Mouse (Mus musculus) induced T-regulatory cell, adult 2 months (primary cell): Measurements from ENCODE around the gene Gm4792.

Experiments used
- DNase-seq: peaks from one replicate; pipeline ENCODE4 v3.0.0-alpha.2; 2012; ENCODE audit warnings: low read depth

The Gm4792 gene

DNA sequence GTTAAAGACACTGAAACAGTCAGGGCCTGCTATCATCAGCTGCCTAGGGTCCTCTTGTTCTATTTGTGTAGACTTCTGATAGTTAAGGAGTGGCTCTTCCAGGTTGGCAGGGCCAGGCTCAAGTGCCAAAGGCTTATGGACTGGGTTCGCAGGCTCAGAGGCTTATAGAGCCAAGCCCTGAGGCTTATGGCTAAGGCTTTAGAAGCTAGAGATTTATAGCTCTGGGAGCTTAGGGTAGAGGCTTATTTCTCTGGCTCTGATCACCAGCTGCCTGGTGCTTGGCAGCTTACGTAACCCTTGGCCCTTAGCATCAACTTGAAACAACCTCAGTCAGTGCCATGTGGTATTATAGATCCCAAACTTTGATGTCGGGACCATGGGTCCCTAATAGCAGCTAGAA is at the start of gene Gm4792:
Gm4792 (minus strand) TSS at position 233 of the 400 bp plus-strand sequence.
- no peak for DNase-seq

DNA sequence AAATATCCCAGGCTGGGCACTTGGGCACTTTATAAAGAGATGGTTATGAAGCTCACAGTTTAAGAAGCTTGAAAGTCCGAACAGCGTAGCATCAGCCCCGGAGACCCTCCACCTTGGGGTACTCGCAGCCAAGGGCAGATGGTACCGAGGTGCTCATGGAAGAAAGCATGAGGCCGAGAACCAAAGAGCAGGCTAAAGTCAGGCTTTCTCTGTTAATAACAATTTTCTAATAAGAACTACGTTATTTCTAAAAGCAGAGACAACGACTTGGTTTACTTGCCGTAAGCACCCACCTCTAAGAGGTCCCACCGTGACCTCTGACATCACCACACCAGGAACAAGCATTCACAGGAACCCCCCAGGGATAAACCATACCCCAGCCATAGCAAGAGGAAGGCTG is 49.5 kb upstream of the Gm4792 start:
- no peak for DNase-seq

DNA sequence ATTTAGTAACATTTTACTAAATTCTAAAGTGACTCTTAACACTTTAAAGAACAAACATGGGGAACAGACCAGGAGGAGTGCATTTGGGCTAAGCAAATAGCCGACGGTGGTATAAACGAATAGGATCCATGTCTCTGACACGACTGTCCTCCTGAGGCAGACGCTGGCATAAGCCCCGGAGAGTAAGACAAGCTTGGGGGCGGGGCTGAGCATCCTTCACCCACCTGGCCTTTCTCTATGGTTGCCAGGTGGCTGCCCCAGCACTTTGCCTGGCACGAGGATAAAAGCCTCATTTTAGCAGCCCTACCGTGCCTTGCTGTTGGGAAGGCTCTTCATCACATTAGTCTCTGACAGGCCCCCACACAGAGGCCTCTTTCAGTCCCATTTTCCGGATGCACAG is 48.8 kb upstream of the Gm4792 start:
- no peak for DNase-seq

DNA sequence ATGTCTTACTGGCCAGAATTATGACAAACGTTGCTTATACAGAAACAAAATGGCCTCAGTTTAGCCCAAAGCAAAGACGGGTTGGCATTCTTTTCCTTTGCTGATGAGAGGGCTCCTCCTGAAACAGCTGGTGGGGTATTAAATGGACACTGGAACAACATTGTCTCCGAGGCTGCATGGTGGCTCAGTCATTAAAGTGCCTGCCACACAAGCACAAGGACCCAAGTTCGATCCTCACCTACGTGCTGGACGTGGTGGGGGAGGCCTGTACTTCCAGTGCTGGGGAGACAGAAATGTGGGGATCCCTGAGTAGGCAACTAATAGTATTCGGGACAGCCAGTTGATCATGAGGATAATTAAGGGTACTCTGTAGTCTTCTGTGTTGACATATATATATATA is 48.1 kb upstream of the Gm4792 start:
- no peak for DNase-seq

DNA sequence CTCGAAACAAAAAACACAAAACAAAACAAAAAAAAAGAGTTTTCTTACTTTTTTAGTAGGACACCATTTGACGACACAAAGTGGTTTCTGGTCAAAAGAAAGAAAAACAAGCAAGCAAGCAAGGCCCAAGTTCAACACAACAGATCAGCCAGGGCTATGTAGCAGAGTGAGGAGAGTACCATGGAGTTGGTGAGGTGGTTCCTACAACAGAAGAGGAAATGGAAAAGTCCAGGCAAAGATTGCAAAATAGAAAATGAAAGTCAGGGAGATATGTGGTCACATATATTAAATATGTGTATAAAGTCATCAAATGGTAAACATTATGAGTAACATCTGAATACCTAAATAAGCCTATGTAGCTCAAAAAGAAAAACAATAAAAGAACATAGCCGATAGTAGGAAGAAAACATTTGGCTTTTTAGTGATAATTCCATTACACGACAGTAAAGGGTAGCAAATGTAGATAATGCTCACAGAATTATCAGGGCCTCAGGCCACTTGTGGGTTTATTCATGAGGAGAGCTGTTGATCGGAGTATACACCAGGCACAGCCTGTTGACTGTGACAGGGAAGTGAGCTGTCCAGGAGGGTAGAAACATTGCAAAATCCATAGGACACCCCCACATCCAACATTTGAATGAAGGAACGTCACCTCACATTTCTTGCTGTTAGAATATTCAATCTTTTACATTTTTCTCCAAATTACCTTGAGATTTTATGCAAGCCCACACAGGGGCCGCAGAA is 47.2 kb upstream of the Gm4792 start:
- no peak for DNase-seq

DNA sequence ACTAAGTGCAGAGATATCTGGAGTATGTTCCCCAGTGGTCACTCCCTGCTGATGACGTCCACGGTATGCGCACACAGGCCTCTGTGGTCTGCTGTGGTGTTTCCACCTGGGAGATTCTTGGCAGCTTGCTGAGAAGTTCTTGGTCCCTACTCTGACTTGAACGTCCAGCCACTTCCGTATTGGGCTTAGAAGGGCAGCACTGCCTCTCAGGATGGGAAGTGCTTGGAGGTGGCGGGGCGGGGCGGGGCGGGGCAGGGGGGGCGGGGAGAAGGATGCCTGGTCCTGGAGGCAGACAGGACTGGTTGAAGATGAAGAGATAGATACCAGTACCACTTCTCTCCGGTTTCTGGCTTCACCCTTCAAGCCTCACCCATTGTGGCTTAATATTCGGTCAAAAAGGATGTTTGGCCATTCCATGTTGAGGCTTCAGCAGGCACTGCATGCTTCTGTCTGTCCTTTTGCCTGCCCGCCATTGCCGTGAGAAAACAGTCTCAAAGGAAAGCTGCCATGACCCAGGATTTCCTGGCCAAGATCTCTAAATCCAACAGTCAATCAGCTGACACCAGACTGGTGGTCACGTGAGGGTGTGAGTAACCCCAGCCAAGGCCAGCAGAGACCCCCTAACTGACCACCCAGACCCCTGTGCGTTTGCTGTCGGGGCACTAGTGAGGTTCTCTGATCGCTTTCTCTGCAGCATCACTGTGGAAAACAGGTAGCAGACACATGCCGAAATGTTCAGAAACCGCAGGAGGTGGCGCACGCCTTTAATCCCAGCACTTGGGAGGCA is 46.3 kb upstream of the Gm4792 start:
- no peak for DNase-seq

DNA sequence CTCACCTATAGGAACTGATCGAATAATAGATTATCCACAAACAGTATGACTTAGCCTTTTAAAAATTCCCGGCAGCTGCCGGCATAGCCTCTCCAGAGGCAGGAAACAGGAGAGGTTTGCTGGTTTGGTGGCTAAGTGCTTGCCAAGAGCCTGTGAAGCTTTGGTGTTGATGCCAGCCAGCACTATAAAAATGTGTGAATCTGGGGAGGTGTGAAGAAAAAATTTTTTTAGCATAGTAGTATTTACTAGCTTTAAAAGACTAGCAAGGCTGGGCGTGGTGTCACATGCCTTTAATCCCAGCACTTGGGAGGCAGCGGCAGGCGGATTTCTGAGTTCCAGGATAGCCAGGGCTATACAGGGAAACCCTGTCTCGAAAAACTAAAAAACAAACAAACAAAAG is 45.1 kb upstream of the Gm4792 start:
- no peak for DNase-seq

DNA sequence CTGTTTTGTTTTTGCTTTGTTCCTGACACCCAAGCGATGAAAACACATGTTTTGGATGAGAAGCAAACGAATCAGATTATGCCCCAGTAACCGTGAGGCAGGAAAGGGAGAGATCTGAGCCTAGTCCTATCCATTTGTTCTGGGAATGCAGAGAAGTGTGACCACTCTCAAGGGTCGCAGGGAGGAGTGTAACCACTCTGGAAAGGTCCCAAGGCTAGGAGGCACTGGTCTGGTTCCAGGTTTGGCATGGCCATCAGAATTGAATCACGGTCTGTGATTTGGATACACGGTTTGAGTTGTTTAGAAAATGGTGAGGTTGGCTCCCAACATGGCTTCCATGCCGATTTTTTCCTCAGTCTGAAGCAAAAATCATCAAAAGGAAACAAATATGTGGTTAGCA is 43.8 kb upstream of the Gm4792 start:
- no peak for DNase-seq

DNA sequence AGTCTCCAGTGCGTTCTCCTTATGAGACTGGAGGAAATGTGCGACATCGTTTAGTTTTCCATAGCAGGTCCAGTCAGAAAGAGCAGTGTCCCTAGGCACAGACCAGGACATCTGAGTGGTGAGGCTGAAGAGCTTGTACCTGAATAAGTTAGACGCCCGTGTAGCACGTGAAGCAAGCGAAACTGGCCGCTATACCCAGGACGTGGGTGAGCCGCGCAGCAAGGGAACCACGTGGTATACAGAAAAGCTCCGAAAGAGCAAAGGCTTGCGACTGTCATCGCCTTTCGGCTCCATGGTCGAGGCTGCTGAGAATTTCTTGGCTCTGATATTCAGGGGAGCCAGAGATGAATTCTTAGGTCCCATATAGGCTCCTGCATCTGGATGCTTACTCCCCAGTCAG is 43.0 kb upstream of the Gm4792 start:
- no peak for DNase-seq

DNA sequence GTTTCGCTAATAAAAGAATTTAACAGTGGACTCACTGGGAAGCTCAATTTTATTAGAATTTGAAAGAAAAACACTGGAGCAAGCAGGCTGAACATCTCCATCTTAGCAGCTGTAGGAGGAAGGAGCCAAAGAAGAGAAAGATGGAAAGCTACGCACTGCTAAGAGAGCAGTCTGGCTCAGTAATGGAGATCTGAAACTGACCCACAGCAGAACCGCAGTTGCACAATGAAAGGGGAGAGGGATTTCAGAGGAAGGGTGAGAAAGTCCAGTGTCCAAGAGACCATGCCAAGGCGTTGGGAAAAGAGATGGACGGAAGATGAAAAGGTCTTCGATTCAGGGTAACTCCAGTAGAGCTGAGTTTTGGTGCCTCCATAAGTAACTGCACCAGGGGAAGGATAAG is 37.6 kb upstream of the Gm4792 start:
- no peak for DNase-seq

DNA sequence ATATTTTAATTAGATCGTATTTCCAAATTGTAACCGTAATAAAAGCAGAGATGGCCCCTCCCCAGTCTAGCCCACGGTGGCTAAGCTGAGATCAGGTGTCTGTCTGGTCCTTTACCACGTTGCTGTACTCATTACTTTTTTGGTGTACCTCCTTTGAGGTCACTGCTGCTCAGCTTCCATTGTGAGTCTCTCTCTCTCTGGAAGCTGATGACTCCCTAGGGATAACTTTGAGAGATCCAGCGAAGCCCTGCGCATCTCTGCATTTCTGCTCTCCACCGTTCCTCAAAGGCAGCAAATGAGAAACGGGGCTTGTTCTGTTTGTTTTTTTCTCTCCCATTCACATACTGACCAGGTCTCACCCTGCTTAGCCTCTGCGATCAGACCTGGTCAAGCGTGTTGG is 36.5 kb upstream of the Gm4792 start:
- no peak for DNase-seq

DNA sequence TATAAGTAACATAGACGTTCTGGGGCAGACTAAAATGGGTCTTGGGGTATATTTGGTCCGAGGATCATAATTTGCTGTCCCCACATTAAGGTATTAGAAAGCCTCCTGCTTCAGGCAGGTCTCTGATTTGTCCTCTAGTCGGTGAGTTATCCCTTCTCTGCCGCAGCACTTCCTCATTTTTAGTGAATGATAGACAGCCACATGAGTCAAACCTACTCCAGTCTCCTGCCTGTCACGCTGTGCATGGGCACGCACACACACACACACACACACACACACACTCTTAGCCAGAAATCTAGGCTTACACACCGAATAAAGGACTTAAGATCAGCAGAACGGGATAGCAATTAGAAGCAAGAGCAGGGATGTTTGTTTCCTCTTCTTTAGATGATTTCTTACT is 34.8 kb upstream of the Gm4792 start:
- no peak for DNase-seq

DNA sequence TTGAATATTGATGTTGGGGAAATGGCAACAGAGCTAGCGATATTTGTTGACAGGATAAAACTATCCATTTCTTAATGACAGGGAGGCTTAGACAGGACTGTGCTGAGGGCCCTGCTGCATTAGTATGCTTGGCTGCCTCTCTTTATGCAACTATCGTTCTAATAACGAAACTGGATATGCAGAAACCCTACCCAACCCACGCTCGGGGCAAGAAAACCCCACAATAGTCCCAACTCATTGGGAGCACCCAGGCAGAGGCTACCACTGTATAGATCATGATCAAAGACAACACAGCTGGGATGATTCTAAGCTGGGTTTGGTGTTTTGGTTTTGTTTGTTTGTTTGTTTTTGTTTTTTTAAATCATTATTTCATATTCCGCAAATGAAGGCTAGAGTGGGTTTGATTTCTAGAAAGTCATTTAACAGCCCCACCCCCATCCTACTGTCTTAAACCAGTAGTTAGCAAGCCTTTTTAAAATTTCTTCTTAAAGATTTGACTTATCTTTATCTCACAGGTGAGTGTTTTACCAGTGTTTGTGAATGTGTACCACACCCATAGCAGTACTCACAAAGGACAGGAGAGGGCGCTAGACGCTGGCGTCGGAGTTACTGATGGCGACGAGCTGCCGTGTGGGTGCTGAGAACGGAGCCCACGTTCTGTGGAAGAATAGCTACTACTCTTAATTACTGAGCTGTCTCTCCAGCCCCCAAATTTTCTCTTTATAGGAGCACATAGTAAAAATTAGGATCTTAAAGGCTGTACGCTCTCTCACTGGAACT is 34.0 kb upstream of the Gm4792 start:
- DNase-seq: peak; percentile 14

DNA sequence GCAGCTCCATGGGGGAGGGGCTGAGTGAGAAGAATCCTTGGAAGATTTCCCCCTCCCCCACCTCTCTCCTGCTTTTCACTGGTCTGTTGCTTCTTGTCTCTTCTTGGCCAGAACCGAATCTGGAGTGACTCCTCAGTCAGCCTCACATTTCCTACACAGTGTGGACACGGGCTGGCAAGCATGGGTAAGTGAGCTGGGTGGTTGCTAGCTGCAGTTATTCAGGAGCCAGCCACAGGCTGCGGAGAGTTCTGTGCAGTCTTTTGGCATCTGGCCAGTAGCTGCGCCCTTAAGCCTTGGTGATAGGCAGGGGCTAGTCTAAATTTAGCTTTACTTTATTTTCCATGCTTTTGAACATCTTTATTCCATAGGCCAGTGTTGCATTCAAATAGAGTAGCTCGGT is 31.5 kb upstream of the Gm4792 start:
- no peak for DNase-seq

DNA sequence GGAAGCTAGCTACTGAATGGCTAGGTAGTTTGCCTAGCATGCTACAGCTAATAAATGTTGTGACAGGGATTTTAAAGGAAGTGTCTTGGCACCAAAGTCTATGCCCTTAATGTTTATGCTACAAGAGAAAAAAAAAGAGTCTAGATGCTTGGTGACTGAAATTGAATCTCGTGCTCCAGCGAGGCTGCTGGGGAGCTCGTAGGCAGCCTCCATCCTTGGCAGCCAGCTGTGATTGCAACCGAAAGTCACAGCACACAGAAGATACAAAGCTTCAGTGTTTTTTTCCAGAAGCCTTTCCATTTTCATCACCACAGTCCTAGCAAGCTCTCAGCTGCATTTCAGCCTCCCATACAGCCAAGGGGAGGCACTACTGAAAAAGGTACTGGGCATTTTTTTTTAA is 20.1 kb upstream of the Gm4792 start:
- DNase-seq: no peak

DNA sequence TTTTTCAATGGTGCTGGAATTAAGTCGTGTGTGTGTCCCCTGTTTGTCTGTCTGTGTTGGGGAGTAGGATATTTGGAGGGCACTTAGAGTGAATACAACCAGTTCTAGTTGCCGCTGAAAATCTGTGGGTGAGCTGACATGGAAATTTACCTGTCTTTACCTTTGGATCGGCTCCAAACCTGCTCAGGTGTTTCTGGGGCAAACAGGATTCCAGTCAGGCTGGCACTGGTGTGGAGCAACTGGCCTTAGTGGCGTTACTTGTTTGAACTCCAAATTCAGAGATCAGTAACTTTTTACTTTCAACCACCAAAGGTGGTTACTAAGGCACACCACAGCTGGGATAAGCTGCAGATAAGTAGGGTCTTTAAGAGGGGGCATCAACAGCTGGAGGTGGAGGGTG is 14.6 kb upstream of the Gm4792 start:
- no peak for DNase-seq

DNA sequence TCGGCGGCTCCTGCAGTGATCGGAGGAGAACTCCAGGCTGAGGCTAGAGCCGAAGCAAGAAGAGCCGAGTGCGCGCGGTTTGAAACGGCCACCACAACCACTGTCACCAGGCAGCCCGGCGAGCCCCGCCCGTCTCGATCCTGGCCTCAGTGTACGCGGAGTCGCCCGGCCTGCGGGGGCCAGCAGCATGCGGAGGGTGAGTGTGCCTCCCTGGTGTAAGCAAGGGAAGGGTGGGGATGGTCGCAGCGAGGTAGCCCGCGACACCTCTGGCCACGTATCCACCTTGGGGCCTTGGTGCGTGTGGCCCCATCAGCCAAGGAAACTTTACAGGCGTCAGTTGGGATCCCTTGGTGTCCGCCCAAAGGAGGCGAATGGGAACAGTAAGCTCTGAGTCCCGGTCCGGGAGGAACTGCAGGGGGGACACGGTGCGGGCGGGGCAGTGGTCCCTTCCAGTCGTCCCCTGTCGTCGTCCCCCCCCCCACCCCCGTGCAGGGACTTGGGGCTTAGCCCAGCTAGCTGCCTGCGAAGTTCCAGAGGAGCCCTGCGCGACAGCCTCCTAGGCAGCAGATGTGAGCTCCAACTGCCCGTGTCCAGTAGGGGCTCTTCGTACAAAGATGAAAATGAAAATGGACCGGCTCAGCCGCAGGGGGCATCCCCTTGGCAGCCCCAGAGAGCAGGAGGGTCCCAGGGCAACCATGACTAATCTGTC is 13.7 kb upstream of the Gm4792 start:
- DNase-seq: no peak

DNA sequence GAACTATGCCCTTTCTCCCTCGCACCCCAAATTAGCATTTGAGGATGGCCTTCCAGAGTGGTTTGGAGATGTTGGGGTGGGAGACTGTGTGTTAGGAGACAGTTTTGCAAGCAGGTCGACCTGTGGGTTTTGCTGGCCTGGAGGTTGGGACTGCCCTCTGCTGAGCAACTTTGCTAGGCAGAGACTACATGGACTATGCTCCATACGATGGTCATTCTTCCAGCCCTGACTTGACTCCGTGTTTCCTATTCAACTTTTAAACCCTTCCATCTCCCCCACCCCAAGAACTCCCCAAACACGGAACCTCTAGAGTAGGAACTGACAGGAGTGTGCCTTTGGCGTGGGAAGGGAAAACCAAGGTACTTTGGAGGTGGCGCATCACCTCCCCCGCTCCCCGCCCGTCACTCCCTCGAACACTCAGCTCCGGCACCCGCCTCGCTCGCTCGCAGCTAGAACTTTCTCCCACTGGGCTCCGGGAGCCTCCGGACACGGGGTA is 13.1 kb upstream of the Gm4792 start, which contains the start of gene Tmcc3:
Tmcc3 (plus strand) TSS at position 439 of the 496 bp plus-strand sequence.
- no peak for DNase-seq

DNA sequence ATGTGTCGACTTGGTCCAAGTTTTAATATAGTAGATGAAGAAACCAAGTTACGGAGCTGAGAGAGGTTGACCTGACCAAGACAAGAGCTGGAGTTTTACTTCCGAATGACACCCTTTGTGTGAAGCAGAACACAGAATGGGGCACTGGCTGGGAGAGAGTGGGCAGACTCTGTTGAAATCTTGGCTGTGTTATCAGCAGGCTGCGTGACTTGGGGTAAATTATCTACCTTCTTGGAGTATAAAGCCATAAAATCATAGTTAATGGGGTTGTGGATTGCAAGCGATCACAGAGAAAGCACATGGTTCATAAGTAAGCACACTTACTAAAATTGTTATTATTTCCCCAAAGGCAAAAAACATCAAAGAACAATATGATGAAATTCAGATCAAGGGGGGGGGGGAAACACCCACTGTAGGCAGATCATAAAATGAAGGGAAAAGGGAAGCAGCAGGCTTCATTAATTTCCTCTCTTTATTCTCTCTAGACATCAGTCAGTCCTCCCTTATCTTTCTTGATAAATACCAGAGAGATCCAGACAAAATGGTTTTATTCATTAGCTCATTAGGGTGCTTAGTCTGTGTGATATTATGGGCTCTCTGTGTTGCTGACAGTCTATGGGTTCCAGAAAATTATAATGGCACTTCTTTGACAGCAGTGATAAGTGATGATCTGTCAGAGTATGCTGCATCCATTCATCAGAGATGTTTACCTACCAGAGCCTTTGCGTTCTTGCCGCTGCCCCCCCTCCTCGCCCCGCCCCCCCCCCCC is 12.2 kb upstream of the Gm4792 start:
- DNase-seq: no peak

DNA sequence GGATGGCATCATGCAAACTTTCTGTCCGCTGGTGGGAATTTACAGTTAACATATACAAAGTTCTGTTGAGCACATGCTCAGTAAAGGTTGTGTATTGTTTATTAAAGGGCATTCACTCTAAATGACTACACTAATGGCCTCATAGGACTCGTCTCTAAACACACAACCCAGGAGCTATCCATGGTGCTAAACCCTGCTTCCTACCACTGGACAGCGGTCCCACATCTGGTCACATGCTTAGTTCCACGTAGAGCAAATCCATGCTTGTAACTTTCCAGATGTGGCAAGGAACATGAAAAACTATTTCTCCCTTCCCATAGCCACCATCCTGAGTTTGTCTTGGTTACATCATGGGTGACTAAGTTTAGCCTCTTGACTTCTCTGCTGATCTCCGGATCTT is 7.0 kb upstream of the Gm4792 start:
- DNase-seq: no peak

DNA sequence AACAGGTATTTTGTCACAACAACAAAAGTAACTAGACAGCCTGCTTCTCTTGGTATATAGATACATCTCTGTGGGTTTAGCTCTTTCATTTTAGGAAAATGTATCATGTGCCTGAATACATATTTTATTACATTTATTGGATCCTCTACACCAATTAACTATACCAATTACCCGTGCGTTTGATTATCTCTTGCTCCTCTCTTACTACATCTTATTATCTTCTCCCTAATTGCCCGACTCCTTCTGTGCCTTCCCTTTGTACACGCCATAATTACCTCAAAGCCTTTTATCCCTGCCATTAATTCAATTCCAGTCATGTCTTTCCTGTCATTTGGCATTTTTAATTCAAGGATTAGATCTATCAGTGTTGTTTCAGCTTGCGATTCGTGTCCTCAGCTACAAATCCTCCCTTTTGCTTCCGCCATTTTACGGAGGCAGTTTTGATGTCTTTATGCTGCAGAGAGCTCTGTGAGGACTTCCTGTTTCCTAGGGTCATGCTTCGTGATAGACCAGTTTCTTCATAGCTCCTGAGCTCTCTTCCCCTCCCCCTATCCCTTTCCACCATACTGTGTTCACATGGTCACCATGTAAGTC is 5.7 kb upstream of the Gm4792 start:
- DNase-seq: no peak
